Mouse (Mus musculus): ENCODE data around the gene Gm34653. TPM values are rescaled to one million over a fixed set of nuclear protein-coding genes. Genes with fewer than 3 reads are reported as not detected.
"Not testable (repeated sequence)": the region's sequence is repeated elsewhere in the genome, so short reads cannot be mapped to it uniquely, and the experiment has no call there.

Gm34653 gene
- polyA plus RNA-seq (2011; ENCODE audit: insufficient read length, low read depth, missing spikeins): not detected in 2 replicates

GRCm38 (mm10) chr2:34832766-34833457, at the start of gene Gm34653:
Gene Gm34653, plus strand, starts transcription at chr2:34833007.
- not testable (repeated sequence) for H3K4me1 ChIP-seq (ENCODE audit: control insufficient read depth, insufficient read depth, low read length); H3K27ac ChIP-seq (ENCODE audit: insufficient read depth, low read length); H3K4me3 ChIP-seq (ENCODE audit: insufficient read depth, low read length)

- Histone ChIP-seq H3K4me1 (ENCODE audit: control insufficient read depth, insufficient read depth, low read length) (no peaks in the 10 kb centered on the region), H3K4me3 (ENCODE audit: insufficient read depth, low read length) (no peak overlapping the region), H3K27ac (ENCODE audit: insufficient read depth, low read length) (no peak overlapping the region)
- TF ChIP-seq POLR2A (IDR thresholded peaks at IDR 0.05; ENCODE audit: low read depth, low read length): no peak
- no peak for TF ChIP-seq CTCF (IDR thresholded peaks at IDR 0.05; ENCODE audit: borderline replicate concordance, insufficient read depth, low read length)
Measured at GRCm38 (mm10) chr2:34783064-34784020, 49.5 kb upstream of the Gm34653 start.

- TF ChIP-seq CTCF (IDR thresholded peaks at IDR 0.05; ENCODE audit: borderline replicate concordance, insufficient read depth, low read length) (peak; percentile 76; the same call in 1 of the 2 replicates), POLR2A (IDR thresholded peaks at IDR 0.05; ENCODE audit: low read depth, low read length) (no peak)
- H3K4me1 ChIP-seq (ENCODE audit: control insufficient read depth, insufficient read depth, low read length): no peaks in the 10 kb centered on the region
- H3K27ac ChIP-seq (ENCODE audit: insufficient read depth, low read length): no peak overlapping the region
- no peak overlapping the region for H3K4me3 ChIP-seq (ENCODE audit: insufficient read depth, low read length)
Measured at GRCm38 (mm10) chr2:34784085-34784484, 48.7 kb upstream of the Gm34653 start.

GRCm38 (mm10) chr2:34790282-34790681, 42.5 kb upstream of the Gm34653 start:
- Histone ChIP-seq H3K4me3 (ENCODE audit: insufficient read depth, low read length) (no peak overlapping the region), H3K4me1 (ENCODE audit: control insufficient read depth, insufficient read depth, low read length) (no peaks in the 10 kb centered on the region), H3K27ac (ENCODE audit: insufficient read depth, low read length) (no peak overlapping the region)
- TF ChIP-seq CTCF (IDR thresholded peaks at IDR 0.05; ENCODE audit: borderline replicate concordance, insufficient read depth, low read length) (no peak), POLR2A (IDR thresholded peaks at IDR 0.05; ENCODE audit: low read depth, low read length) (no peak)

- not testable (repeated sequence) for H3K4me3 ChIP-seq (ENCODE audit: insufficient read depth, low read length); H3K4me1 ChIP-seq (ENCODE audit: control insufficient read depth, insufficient read depth, low read length); H3K27ac ChIP-seq (ENCODE audit: insufficient read depth, low read length)
Measured at GRCm38 (mm10) chr2:34792543-34792942, 40.3 kb upstream of the Gm34653 start.

- TF ChIP-seq POLR2A (IDR thresholded peaks at IDR 0.05; ENCODE audit: low read depth, low read length) (no peak), CTCF (IDR thresholded peaks at IDR 0.05; ENCODE audit: borderline replicate concordance, insufficient read depth, low read length) (no peak)
- no peaks in the 10 kb centered on the region for H3K4me1 ChIP-seq (ENCODE audit: control insufficient read depth, insufficient read depth, low read length)
- H3K4me3 ChIP-seq (ENCODE audit: insufficient read depth, low read length): no peak overlapping the region
- H3K27ac ChIP-seq (ENCODE audit: insufficient read depth, low read length): no peak overlapping the region
Measured at GRCm38 (mm10) chr2:34794511-34794910, 38.3 kb upstream of the Gm34653 start.

GRCm38 (mm10) chr2:34795426-34795825, 37.4 kb upstream of the Gm34653 start:
- Histone ChIP-seq H3K27ac (ENCODE audit: insufficient read depth, low read length) (no peak overlapping the region), H3K4me3 (ENCODE audit: insufficient read depth, low read length) (no peak overlapping the region), H3K4me1 (ENCODE audit: control insufficient read depth, insufficient read depth, low read length) (no peaks in the 10 kb centered on the region)
- no peak for TF ChIP-seq POLR2A (IDR thresholded peaks at IDR 0.05; ENCODE audit: low read depth, low read length)
- TF ChIP-seq CTCF (IDR thresholded peaks at IDR 0.05; ENCODE audit: borderline replicate concordance, insufficient read depth, low read length): no peak

GRCm38 (mm10) chr2:34799357-34800256, 33.2 kb upstream of the Gm34653 start, which contains the start of gene Rabepk:
Gene Rabepk, minus strand, starts transcription at chr2:34799912.
- no peak for TF ChIP-seq CTCF (IDR thresholded peaks at IDR 0.05; ENCODE audit: borderline replicate concordance, insufficient read depth, low read length)
- peak; percentile 65 for TF ChIP-seq POLR2A (IDR thresholded peaks at IDR 0.05; ENCODE audit: low read depth, low read length)
- Histone ChIP-seq H3K4me1 (ENCODE audit: control insufficient read depth, insufficient read depth, low read length) (0 out of 2 replicates have a peak, but pooled peaks cover 2% of the 10 kb centered on the region), H3K27ac (ENCODE audit: insufficient read depth, low read length) (peak within 1 kb of the TSS; percentile 45), H3K4me3 (ENCODE audit: insufficient read depth, low read length) (peak within 1 kb of the TSS; percentile 81)

- Histone ChIP-seq H3K27ac (ENCODE audit: insufficient read depth, low read length) (peak overlapping the region; percentile 45), H3K4me3 (ENCODE audit: insufficient read depth, low read length) (0 out of 2 replicates have a peak overlapping the region, but pooled peaks have one; percentile 12), H3K4me1 (ENCODE audit: control insufficient read depth, insufficient read depth, low read length) (peaks cover 4% of the 10 kb centered on the region; the same call in 1 of the 2 replicates)
- TF ChIP-seq POLR2A (IDR thresholded peaks at IDR 0.05; ENCODE audit: low read depth, low read length) (no peak; the same call in 1 of the 2 replicates), CTCF (IDR thresholded peaks at IDR 0.05; ENCODE audit: borderline replicate concordance, insufficient read depth, low read length) (no peak)
Measured at GRCm38 (mm10) chr2:34800371-34800770, 32.4 kb upstream of the Gm34653 start.
